Mouse (Mus musculus) kidney, postnatal 0 days (tissue): ENCODE results near the gene Hadhb. TPM values are rescaled to one million over a fixed set of nuclear protein-coding genes. Genes with fewer than 3 reads are reported as not detected.

Experiments
- ATAC-seq: fragments of 200-750 bp; cut with Nextera tagmentation; replicated peaks from 2 replicates; pipeline ENCODE4 v1.8.0; 2017; ENCODE audit warnings: low read depth, moderate number of reproducible peaks, moderate TSS enrichment, moderate library complexity; ENCODE audit not compliant: low FRiP score
- DNase-seq: peaks from one replicate; pipeline ENCODE4 v3.0.0-alpha.2; 2016; ENCODE audit warnings: low spot score
- H3K27ac ChIP-seq: fragments of 300-500 bp; sonication (generic); 2 replicates; pipeline ENCODE4 v1.5.1; 2014; ENCODE audit warnings: mild to moderate bottlenecking
- H3K27me3 ChIP-seq: fragments of 300-500 bp; sonication (generic); 2 replicates; pipeline ENCODE4 v1.6.1; 2014; ENCODE audit warnings: low read length, mixed read lengths; ENCODE audit not compliant: insufficient read depth
- H3K36me3 ChIP-seq: fragments of 300-500 bp; sonication (generic); 2 replicates; pipeline ENCODE4 v1.6.1; 2014; ENCODE audit warnings: low read length, mixed read lengths; ENCODE audit not compliant: insufficient read depth
- H3K4me1 ChIP-seq: fragments of 300-500 bp; sonication (generic); replicated peaks from 2 replicates; pipeline ENCODE4 v1.6.1; 2014; ENCODE audit warnings: antibody characterized with exemption, low read length, mixed read lengths; ENCODE audit not compliant: insufficient read depth
- H3K4me2 ChIP-seq: fragments of 300-500 bp; sonication (generic); 2 replicates; pipeline ENCODE4 v1.6.1; 2014; ENCODE audit warnings: mild to moderate bottlenecking, low read length, moderate library complexity, mixed read lengths
- H3K4me3 ChIP-seq: fragments of 300-500 bp; sonication (generic); replicated peaks from 2 replicates; pipeline ENCODE4 v1.5.1; 2014; ENCODE audit warnings: low read depth, low read length
- H3K9ac ChIP-seq: fragments of 300-500 bp; sonication (generic); 2 replicates; pipeline ENCODE4 v1.6.1; 2014; ENCODE audit warnings: low read depth, low read length
- H3K9me3 ChIP-seq: fragments of 300-500 bp; sonication (generic); replicated peaks from 2 replicates; pipeline ENCODE4 v1.6.1; 2016; ENCODE audit warnings: low read length, inconsistent platforms, mixed read lengths
- CTCF ChIP-seq: IDR thresholded peaks from 2 replicates; pipeline ENCODE4 v1.5.1; 2016; ENCODE audit warnings: antibody characterized with exemption, low read depth, mild to moderate bottlenecking, moderate library complexity
- WGBS: fragments of 180-500 bp; shearing (Covaris S2); extraction: QIAGEN DNeasy Blood & Tissue Kit; methylation state at CpG from one replicate; pipeline ENCODE4 v1.1.7; 2014; 5-methylcytosine and 5-hydroxymethylcytosine counted together
- polyA plus RNA-seq: library from polyadenylated mRNA; unstranded; fragments of >200 nt; fragmentation: Nextera tagmentation; extraction: Ambion mirVana; gene quantifications from 2 replicates; pipeline ENCODE4 v1.2.1, GENCODE M21; 2015

The Hadhb gene
- polyA plus RNA-seq = 215 and 229 TPM in 2 replicates

- H3K27ac ChIP-seq = peak within 1 kb of the TSS; percentile 96
- no peak for TF ChIP-seq CTCF
- H3K27me3 ChIP-seq = no peaks in the 10 kb centered on the region
- WGBS = under 1% methylated on average over 53 of the region's 53 CpGs
- DNase-seq = peak; percentile 95
- H3K4me2 ChIP-seq = peak within 1 kb of the TSS; percentile 81
- H3K36me3 ChIP-seq = no peaks in the 10 kb centered on the region
- peaks cover 6% of the 10 kb centered on the region; the same call in 1 of the 2 replicates for H3K4me1 ChIP-seq
- no peaks in the 10 kb centered on the region for H3K9me3 ChIP-seq
- H3K4me3 ChIP-seq = peak within 1 kb of the TSS; percentile 95
- peak within 1 kb of the TSS; percentile 84 for H3K9ac ChIP-seq
- ATAC-seq = peak; percentile 88
Measured at GRCm38 (mm10) chr5:30154474-30155394, at the start of gene Hadhb, which contains the start of gene Hadha. Gene Hadhb (plus strand): TSS chr5:30155248. Gene Hadha (minus strand): TSS chr5:30155162.

- Histone ChIP-seq H3K27ac (no peak within 1 kb of the TSS), H3K9me3 (no peaks in the 10 kb centered on the region), H3K36me3 (no peaks in the 10 kb centered on the region), H3K4me2 (peak within 1 kb of the TSS; percentile 76), H3K27me3 (peaks cover 21% of the 10 kb centered on the region), H3K9ac (0 out of 2 replicates have a peak within 1 kb of the TSS, but pooled peaks have one; percentile 27), H3K4me3 (peak within 1 kb of the TSS; percentile 41), H3K4me1 (peaks cover 23% of the 10 kb centered on the region)
- ATAC-seq (no peak), DNase-seq (no peak)
- TF ChIP-seq CTCF = no peak
- 2% methylated on average over 29 of the region's 29 CpGs for WGBS
Measured at GRCm38 (mm10) chr5:30105668-30106300, 49.3 kb upstream of the Hadhb start, which contains the start of gene 3110082J24Rik. Gene 3110082J24Rik (minus strand): TSS chr5:30106086.

- ATAC-seq (0 out of 2 replicates have a peak, but pooled peaks have one; percentile 14), DNase-seq (no peak)
- Histone ChIP-seq H3K27me3 (peaks cover 21% of the 10 kb centered on the region), H3K4me2 (no peak overlapping the region), H3K27ac (no peak overlapping the region), H3K36me3 (no peaks in the 10 kb centered on the region), H3K4me1 (peaks cover 32% of the 10 kb centered on the region), H3K9me3 (no peaks in the 10 kb centered on the region), H3K9ac (no peak overlapping the region), H3K4me3 (no peak overlapping the region)
- WGBS = 33% methylated on average over 2 of the region's 2 CpGs
- TF ChIP-seq CTCF = no peak
Measured at GRCm38 (mm10) chr5:30106756-30107155, 48.3 kb upstream of the Hadhb start.

GRCm38 (mm10) chr5:30107186-30107585 lies 47.9 kb upstream of the Hadhb start:
- peaks cover 32% of the 10 kb centered on the region for H3K4me1 ChIP-seq

GRCm38 (mm10) chr5:30107611-30108041 lies 47.4 kb upstream of the Hadhb start:
- H3K4me3 ChIP-seq = no peak overlapping the region
- no peaks in the 10 kb centered on the region for H3K36me3 ChIP-seq
- H3K4me1 ChIP-seq = peaks cover 32% of the 10 kb centered on the region
- DNase-seq (no peak), ATAC-seq (no peak)
- no peak for TF ChIP-seq CTCF
- H3K9ac ChIP-seq = no peak overlapping the region
- peaks cover 21% of the 10 kb centered on the region for H3K27me3 ChIP-seq
- no peak overlapping the region for H3K4me2 ChIP-seq
- WGBS = 23% methylated on average over 5 of the region's 5 CpGs
- no peak overlapping the region for H3K27ac ChIP-seq
- no peaks in the 10 kb centered on the region for H3K9me3 ChIP-seq

More at GRCm38 (mm10) chr5:30107186-30107585, 47.9 kb upstream of the Hadhb start:
- no peaks in the 10 kb centered on the region for H3K9me3 ChIP-seq
- no peak overlapping the region for H3K4me3 ChIP-seq
- no peak overlapping the region for H3K4me2 ChIP-seq
- H3K27ac ChIP-seq = no peak overlapping the region
- H3K9ac ChIP-seq = no peak overlapping the region
- peaks cover 21% of the 10 kb centered on the region for H3K27me3 ChIP-seq
- WGBS = 22% methylated on average over 7 of the region's 7 CpGs
- no peak for ATAC-seq
- no peaks in the 10 kb centered on the region for H3K36me3 ChIP-seq
- no peak for DNase-seq
- TF ChIP-seq CTCF = no peak

GRCm38 (mm10) chr5:30108233-30108632 lies 46.8 kb upstream of the Hadhb start:
- H3K27me3 ChIP-seq = peaks cover 21% of the 10 kb centered on the region

More at GRCm38 (mm10) chr5:30108233-30108632, 46.8 kb upstream of the Hadhb start:
- H3K4me3 ChIP-seq = no peak overlapping the region
- H3K4me1 ChIP-seq = peaks cover 32% of the 10 kb centered on the region
- no peak for ATAC-seq
- WGBS = 84% methylated on average over 6 of the region's 6 CpGs
- TF ChIP-seq CTCF = no peak
- no peak overlapping the region for H3K27ac ChIP-seq
- no peaks in the 10 kb centered on the region for H3K9me3 ChIP-seq
- DNase-seq = no peak
- no peak overlapping the region for H3K4me2 ChIP-seq
- H3K36me3 ChIP-seq = no peaks in the 10 kb centered on the region
- no peak overlapping the region for H3K9ac ChIP-seq
